In genomic region chr1:131828297-131829126, GRCm38 (mm10) we compare ENCODE assay signal across 8 mouse cellular contexts. TPM values are rescaled to one million over a fixed set of nuclear protein-coding genes. Genes with fewer than 3 reads are reported as not detected.
DNase-seq lines count a peak whose midpoint lies in the region; ATAC-seq and TF ChIP-seq lines count a peak whose summit lies in the region.

No protein-coding gene starts in this region.

- no peaks in the 10 kb centered on the region for H3K79me2 ChIP-seq in heart, adult 2 months (replicated peaks; ENCODE audit: control insufficient read depth, insufficient read depth, low read length)
- H3K79me2 ChIP-seq in myocyte (ENCODE audit: control insufficient read depth, insufficient read depth): no peaks in the 10 kb centered on the region

- no peak for TF ChIP-seq POLR2A in heart, adult 2 months (IDR thresholded peaks at IDR 0.05; ENCODE audit: insufficient read depth, low read depth, low read length)
- no peak for TF ChIP-seq POLR2A in limb, embryonic 14.5 days (IDR thresholded peaks at IDR 0.05; ENCODE audit: borderline replicate concordance, extremely low read depth, insufficient read depth, insufficient read length)
- no peak for TF ChIP-seq POLR2A in myocyte (IDR thresholded peaks at IDR 0.05; ENCODE audit: insufficient read length, low read depth)

- TF ChIP-seq CTCF in heart, adult 2 months (IDR thresholded peaks at IDR 0.05): no peak

- peaks cover 8% of the 10 kb centered on the region for H3K36me3 ChIP-seq in heart, adult 2 months (ENCODE audit: control insufficient read depth, insufficient read depth, low read length)
- H3K36me3 ChIP-seq in limb, embryonic 14.5 days (ENCODE audit: control insufficient read depth, insufficient read depth, low read length): peaks cover 23% of the 10 kb centered on the region
- no peaks in the 10 kb centered on the region for H3K36me3 ChIP-seq in myocyte (ENCODE audit: control insufficient read depth, insufficient read depth)

- TF ChIP-seq EP300 in heart, adult 2 months (IDR thresholded peaks at IDR 0.05; ENCODE audit: insufficient read depth, low read depth, low read length): no peak

- peak overlapping the region; percentile 74 for H3K9ac ChIP-seq in heart, adult 2 months (ENCODE audit: low read depth, low read length)
- H3K9ac ChIP-seq in limb, embryonic 14.5 days (ENCODE audit: low read depth, low read length, severe bottlenecking): peak overlapping the region; percentile 81

- no peak for DNase-seq in heart, adult 2 months
- no peak for DNase-seq in heart, adult 9 months (ENCODE audit: low spot score in 2 of 2)
- peak; percentile 44 to 46 for DNase-seq in B cell, adult 2 months
- peak; percentile 56 for DNase-seq in adipocyte (ENCODE audit: low spot score)
- peak; percentile 17 for DNase-seq in gastrocnemius, postnatal 25 days
- peak; percentile 34 for DNase-seq in limb, embryonic 14.5 days (ENCODE audit: low spot score)
- no peak for DNase-seq in adrenal gland, postnatal 4 days (ENCODE audit: low spot score in 2 of 2)

- peaks cover 13% of the 10 kb centered on the region for H3K4me1 ChIP-seq in heart, adult 2 months (ENCODE audit: control insufficient read depth, insufficient read depth, low read length)
- peaks cover 12% of the 10 kb centered on the region for H3K4me1 ChIP-seq in limb, embryonic 14.5 days (ENCODE audit: control insufficient read depth, insufficient read depth, low read length)

- H3ac ChIP-seq in myocyte (ENCODE audit: control insufficient read depth, insufficient read length): peak overlapping the region; percentile 44

- H3K9me3 ChIP-seq in limb, embryonic 14.5 days (ENCODE audit: control insufficient read depth, low read length): no peaks in the 10 kb centered on the region

- intact Hi-C loops in heart, adult 2 months (cut with DNase I): loop anchor here (5.0 kb wide), 2 partner anchors 39 to 79 kb away; partner anchors contain the start of gene Rab29

- peak overlapping the region; percentile 96 for H3K4me3 ChIP-seq in heart, adult 2 months
- peak overlapping the region; percentile 80 for H3K4me3 ChIP-seq in limb, embryonic 14.5 days (replicated peaks; ENCODE audit: low read length)
- H3K4me3 ChIP-seq in myocyte: peak overlapping the region; percentile 62

- H3K4me2 ChIP-seq in limb, embryonic 14.5 days (replicated peaks; ENCODE audit: low read depth, low read length, severe bottlenecking): peak overlapping the region; percentile 51
- H3K4me2 ChIP-seq in myocyte (ENCODE audit: low read depth): peak overlapping the region; percentile 74

- no peaks in the 10 kb centered on the region for H3K27me3 ChIP-seq in heart, adult 2 months (ENCODE audit: control insufficient read depth, insufficient read depth, low read length)
- H3K27me3 ChIP-seq in limb, embryonic 14.5 days (ENCODE audit: control insufficient read depth, insufficient read depth, low read length): no peaks in the 10 kb centered on the region
- no peaks in the 10 kb centered on the region for H3K27me3 ChIP-seq in myocyte (ENCODE audit: control insufficient read depth, insufficient read depth, insufficient read length)

- peak overlapping the region; percentile 94 for H3K27ac ChIP-seq in heart, adult 2 months
- H3K27ac ChIP-seq in limb, embryonic 14.5 days (replicated peaks; ENCODE audit: low read depth, low read length): peak overlapping the region; percentile 87

- WGBS in heart, adult 2 months: 1% methylated on average over 21 of the region's 22 CpGs
- 1% methylated on average over 18 of the region's 22 CpGs for WGBS in limb, embryonic 14.5 days

- ATAC-seq in limb, embryonic 14.5 days (ENCODE audit: low FRiP score, low read depth): peak; percentile 60

TF ChIP-seq in myocyte, 11 proteins besides CTCF, POLR2A, EP300 and RAD21:
- TF ChIP-seq MYOD1 (IDR thresholded peaks at IDR 0.05; ENCODE audit: control insufficient read depth in 1 of 3, insufficient read length in 2 of 3, low read depth in 2 of 3): no peak

RNA-seq across cellular contexts. Expression of gene Slc41a1, which starts 1.2 kb away (rescaled TPM):
- total RNA-seq in heart, adult 2 months (2021): 10 to 100 TPM; 43.4 to 65.9 TPM
- polyA plus RNA-seq in heart, adult 2 months (2012; rRNA removed): 69.5 and 84.1 TPM in 2 replicates
- 10 to 100 TPM; 53.4 to 53.5 TPM for total RNA-seq in gastrocnemius, postnatal 25 days (2021)
- 27.0 and 43.4 TPM in 2 replicates for polyA plus RNA-seq in limb, embryonic 14.5 days (2012; rRNA removed)
- polyA plus RNA-seq in limb, embryonic 14.5 days (2014; fragmentation: Nextera tagmentation; extraction: Ambion mirVana): 13.3 and 15.3 TPM in 2 replicates
- 14.0 TPM for polyA plus RNA-seq in myocyte (2012; fragmentation: generic; extraction: Trizol)
- total RNA-seq in adrenal gland, postnatal 4 days (2021): 10 to 100 TPM; 44.7 to 47.5 TPM

RNA-seq across cellular contexts. Expression of gene Pm20d1, which starts 31.3 kb away (rescaled TPM):
- total RNA-seq in heart, adult 2 months (2021): 1 to 10 TPM; 5.8 to 7.5 TPM
- polyA plus RNA-seq in heart, adult 2 months (2012; rRNA removed): 5.9 and 8.3 TPM in 2 replicates
- 1 to 10 TPM in 1 of 2 experiments, under 1 TPM in 1; 0.82 to 1.3 TPM for total RNA-seq in gastrocnemius, postnatal 25 days (2021)
- polyA plus RNA-seq in limb, embryonic 14.5 days (2012; rRNA removed): 0.42 and 0.53 TPM in 2 replicates
- 0.29 and 0.90 TPM in 2 replicates for polyA plus RNA-seq in limb, embryonic 14.5 days (2014; fragmentation: Nextera tagmentation; extraction: Ambion mirVana)
- polyA plus RNA-seq in myocyte (2012; fragmentation: generic; extraction: Trizol): 0.01 TPM
- 10 to 100 TPM; 11.0 to 11.5 TPM for total RNA-seq in adrenal gland, postnatal 4 days (2021)

RNA-seq across cellular contexts. Expression of gene Rab29, which starts 38.5 kb away (rescaled TPM):
- total RNA-seq in heart, adult 2 months (2021): 10 to 100 TPM; 11.2 to 11.8 TPM
- polyA plus RNA-seq in heart, adult 2 months (2012; rRNA removed): 17.4 and 28.6 TPM in 2 replicates
- total RNA-seq in gastrocnemius, postnatal 25 days (2021): 1 to 10 TPM; 6.4 to 7.4 TPM
- 22.8 and 25.4 TPM in 2 replicates for polyA plus RNA-seq in limb, embryonic 14.5 days (2012; rRNA removed)
- 25.2 and 27.7 TPM in 2 replicates for polyA plus RNA-seq in limb, embryonic 14.5 days (2014; fragmentation: Nextera tagmentation; extraction: Ambion mirVana)
- polyA plus RNA-seq in myocyte (2012; fragmentation: generic; extraction: Trizol): 3.5 TPM
- total RNA-seq in adrenal gland, postnatal 4 days (2021): 10 to 100 TPM; 15.1 to 18.0 TPM

Comparison
In these comparisons a context has a peak if more than half of its experiments do, and no peak if none do; other contexts are left out.
1. DNase-seq: peak in B cell, adult 2 months (2 of 2), adipocyte (single experiment), gastrocnemius, postnatal 25 days (single experiment) and limb, embryonic 14.5 days (single experiment); none in heart, adult 2 months (0 of 2), heart, adult 9 months (0 of 2) and adrenal gland, postnatal 4 days (0 of 2).
2. Peak in every context shown above with its lines, with median percentiles within 50 percentile points of each other: H3K4me3 ChIP-seq.